Mouse (Mus musculus) limb, embryonic 11.5 days (tissue): ENCODE results near the gene Gpc6. TPM values are rescaled to one million over a fixed set of nuclear protein-coding genes. Genes with fewer than 3 reads are reported as not detected.
A peak's percentile ranks its signal among the peaks of the same experiment; 100 is the strongest.

Experiments used
- ATAC-seq: fragments of 200-750 bp; cut with Nextera tagmentation; 2 replicates; pipeline ENCODE4 v1.8.0; 2017; ENCODE audit warnings: low read depth; ENCODE audit not compliant: insufficient number of reproducible peaks, low FRiP score, low TSS enrichment
- DNase-seq: peaks from one replicate; pipeline ENCODE4 v3.0.0-alpha.2; 2015; ENCODE audit warnings: low spot score
- H3K27ac ChIP-seq: fragments of 300-500 bp; sonication (generic); replicated peaks from 2 replicates; pipeline ENCODE4 v1.5.1; 2014; ENCODE audit warnings: low read depth, mild to moderate bottlenecking, low read length
- H3K27me3 ChIP-seq: fragments of 300-500 bp; sonication (generic); 2 replicates; pipeline ENCODE4 v1.6.1; 2014; ENCODE audit warnings: mild to moderate bottlenecking, low read length, mixed read lengths; ENCODE audit not compliant: control insufficient read depth, insufficient read depth
- H3K36me3 ChIP-seq: fragments of 300-500 bp; sonication (generic); 2 replicates; pipeline ENCODE4 v1.6.1; 2014; ENCODE audit warnings: mild to moderate bottlenecking, low read length, moderate library complexity, mixed read lengths; ENCODE audit not compliant: control insufficient read depth, insufficient read depth
- H3K4me1 ChIP-seq: fragments of 300-500 bp; sonication (generic); 2 replicates; pipeline ENCODE4 v1.6.1; 2014; ENCODE audit warnings: low read length, mixed read lengths; ENCODE audit not compliant: control insufficient read depth, insufficient read depth
- H3K4me2 ChIP-seq: fragments of 300-500 bp; sonication (generic); 2 replicates; pipeline ENCODE4 v1.6.1; 2014; ENCODE audit warnings: low read depth, mild to moderate bottlenecking, moderate library complexity; ENCODE audit not compliant: severe bottlenecking
- H3K4me3 ChIP-seq: fragments of 300-500 bp; sonication (generic); 2 replicates; pipeline ENCODE4 v1.5.1; 2014; ENCODE audit warnings: low read depth, low read length
- H3K9ac ChIP-seq: fragments of 300-500 bp; sonication (generic); 2 replicates; pipeline ENCODE4 v1.6.1; 2014; ENCODE audit warnings: mild to moderate bottlenecking, low read length
- H3K9me3 ChIP-seq: fragments of 300-500 bp; sonication (generic); 2 replicates; pipeline ENCODE4 v1.6.1; 2016; ENCODE audit warnings: low read length; ENCODE audit not compliant: control insufficient read depth
- WGBS: fragments of 180-500 bp; shearing (Covaris S2); extraction: QIAGEN DNeasy Blood & Tissue Kit; methylation state at CpG from one replicate; pipeline ENCODE4 v1.1.7; 2014; 5-methylcytosine and 5-hydroxymethylcytosine counted together
- polyA plus RNA-seq: library from polyadenylated mRNA; unstranded; fragments of >200 nt; fragmentation: Nextera tagmentation; extraction: Ambion mirVana; gene quantifications from 2 replicates; pipeline ENCODE4 v1.2.1, GENCODE M21; 2014

Gene Gpc6
- polyA plus RNA-seq, 1 experiment from 2014 or later = 39.1 TPM

- H3K4me2 ChIP-seq = no peak overlapping the region
- WGBS = 82% methylated on average over 8 of the region's 8 CpGs
- H3K4me3 ChIP-seq = no peak overlapping the region
- no peaks in the 10 kb centered on the region for H3K4me1 ChIP-seq
- no peak overlapping the region for H3K27ac ChIP-seq
- H3K36me3 ChIP-seq = no peaks in the 10 kb centered on the region
- H3K27me3 ChIP-seq = no peaks in the 10 kb centered on the region
- DNase-seq = no peak
- no peak overlapping the region for H3K9ac ChIP-seq
- no peaks in the 10 kb centered on the region for H3K9me3 ChIP-seq
- no peak for ATAC-seq
These were observed 379.0 kb downstream of the Gpc6 start for GRCm38 (mm10) chr14:117303901-117304722.

GRCm38 (mm10) chr14:117304723-117305010 is 379.6 kb downstream of the Gpc6 start:
- Histone ChIP-seq H3K4me1 (no peaks in the 10 kb centered on the region), H3K36me3 (no peaks in the 10 kb centered on the region), H3K27me3 (no peaks in the 10 kb centered on the region), H3K9me3 (no peaks in the 10 kb centered on the region), H3K4me2 (no peak overlapping the region), H3K27ac (no peak overlapping the region), H3K9ac (no peak overlapping the region), H3K4me3 (no peak overlapping the region)
- DNase-seq (no peak), ATAC-seq (no peak)
- 90% methylated on average over 2 of the region's 2 CpGs for WGBS

GRCm38 (mm10) chr14:117309997-117310520 is 384.9 kb downstream of the Gpc6 start:
- Histone ChIP-seq H3K27ac (no peak overlapping the region), H3K4me1 (peaks cover 3% of the 10 kb centered on the region; the same call in 1 of the 2 replicates), H3K4me3 (no peak overlapping the region), H3K27me3 (no peaks in the 10 kb centered on the region), H3K4me2 (no peak overlapping the region), H3K9me3 (no peaks in the 10 kb centered on the region), H3K9ac (no peak overlapping the region), H3K36me3 (no peaks in the 10 kb centered on the region)
- DNase-seq (no peak), ATAC-seq (no peak)
- 81% methylated on average over 3 of the region's 3 CpGs for WGBS

DNA sequence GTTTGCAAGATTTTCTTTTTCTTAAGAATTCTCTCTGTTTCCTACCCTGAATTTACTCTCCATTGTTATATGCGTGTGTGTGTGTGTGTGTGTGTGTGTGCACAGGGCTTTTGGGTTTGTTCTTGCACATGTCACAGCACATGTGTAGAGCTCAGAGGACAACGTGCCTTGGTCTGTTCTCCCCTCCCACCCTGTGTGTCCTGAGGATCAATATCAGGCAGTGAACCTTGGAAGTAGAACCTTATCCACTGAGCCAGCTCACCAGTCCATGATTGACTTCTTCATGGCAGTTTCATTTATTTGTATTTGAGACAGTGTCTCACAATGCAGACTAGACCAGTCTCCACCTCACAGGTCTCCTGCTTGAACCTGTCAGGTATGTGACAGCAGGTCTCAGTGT is 399.1 kb downstream of the Gpc6 start:
- WGBS = 77% methylated on average over 2 of the region's 2 CpGs
- Histone ChIP-seq H3K4me2 (no peak overlapping the region), H3K36me3 (no peaks in the 10 kb centered on the region), H3K27ac (no peak overlapping the region), H3K9me3 (no peaks in the 10 kb centered on the region), H3K9ac (no peak overlapping the region), H3K4me1 (no peaks in the 10 kb centered on the region), H3K4me3 (no peak overlapping the region), H3K27me3 (no peaks in the 10 kb centered on the region)
- DNase-seq (no peak), ATAC-seq (no peak)

DNA sequence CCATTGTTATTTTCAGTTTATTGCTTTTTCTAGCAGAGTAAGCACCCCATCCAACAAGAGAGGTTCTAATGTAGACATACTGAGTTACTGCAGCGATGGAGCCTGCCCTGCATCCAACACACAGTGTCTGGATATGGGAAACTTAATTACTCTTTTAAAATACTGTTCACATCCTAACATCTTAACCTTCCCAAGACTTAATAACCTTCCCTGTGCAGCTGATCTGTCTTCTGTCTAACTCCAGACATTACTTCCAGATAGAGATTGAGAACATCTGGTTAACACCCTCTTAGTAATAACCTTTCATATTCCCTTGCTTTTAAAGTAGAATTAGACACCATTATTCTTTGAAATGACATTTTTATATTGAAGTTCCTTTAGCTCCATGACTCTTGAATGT is 407.1 kb downstream of the Gpc6 start:
- Histone ChIP-seq H3K36me3 (no peaks in the 10 kb centered on the region), H3K4me2 (no peak overlapping the region; the same call in 1 of the 2 replicates), H3K9me3 (no peaks in the 10 kb centered on the region), H3K4me1 (peaks cover 9% of the 10 kb centered on the region), H3K4me3 (no peak overlapping the region), H3K27me3 (no peaks in the 10 kb centered on the region), H3K9ac (no peak overlapping the region), H3K27ac (no peak overlapping the region)
- 27% methylated on average over 1 of the region's 1 CpGs for WGBS
- DNase-seq = no peak
- peak; percentile 44; the same call in 1 of the 2 replicates for ATAC-seq

- ATAC-seq (no peak), DNase-seq (no peak)
- Histone ChIP-seq H3K9ac (no peak overlapping the region), H3K36me3 (no peaks in the 10 kb centered on the region), H3K4me2 (no peak overlapping the region), H3K27ac (no peak overlapping the region), H3K4me1 (peaks cover 9% of the 10 kb centered on the region), H3K27me3 (no peaks in the 10 kb centered on the region), H3K4me3 (no peak overlapping the region), H3K9me3 (no peaks in the 10 kb centered on the region)
- WGBS = 56% methylated on average over 1 of the region's 1 CpGs
These were observed 412.2 kb downstream of the Gpc6 start for GRCm38 (mm10) chr14:117337271-117337670.

DNA sequence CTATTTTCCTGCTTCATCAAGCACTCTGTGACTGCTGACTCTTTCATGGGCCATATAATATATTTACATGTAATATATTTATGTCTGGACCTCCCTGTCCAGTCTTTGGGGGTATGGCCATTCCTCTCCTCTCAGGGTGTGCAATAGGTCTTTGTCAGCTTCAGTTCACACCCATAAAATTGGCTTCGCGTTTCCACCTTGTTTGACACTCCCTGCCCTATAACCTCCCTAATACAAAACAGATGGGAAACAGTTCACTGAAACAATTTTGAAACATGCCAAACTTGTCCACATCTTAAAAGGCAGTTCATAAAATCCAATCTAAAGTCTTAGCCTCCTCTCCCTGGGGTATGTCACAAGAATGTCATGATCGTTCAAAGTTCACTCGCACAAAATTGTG is 415.4 kb downstream of the Gpc6 start:
- Histone ChIP-seq H3K9me3 (no peaks in the 10 kb centered on the region), H3K27me3 (no peaks in the 10 kb centered on the region), H3K9ac (no peak overlapping the region), H3K4me2 (no peak overlapping the region), H3K36me3 (no peaks in the 10 kb centered on the region), H3K4me1 (peaks cover 8% of the 10 kb centered on the region), H3K27ac (no peak overlapping the region), H3K4me3 (no peak overlapping the region)
- DNase-seq (peak; percentile 62), ATAC-seq (peak; percentile 77; the same call in 1 of the 2 replicates)
- 15% methylated on average over 4 of the region's 4 CpGs for WGBS

DNA sequence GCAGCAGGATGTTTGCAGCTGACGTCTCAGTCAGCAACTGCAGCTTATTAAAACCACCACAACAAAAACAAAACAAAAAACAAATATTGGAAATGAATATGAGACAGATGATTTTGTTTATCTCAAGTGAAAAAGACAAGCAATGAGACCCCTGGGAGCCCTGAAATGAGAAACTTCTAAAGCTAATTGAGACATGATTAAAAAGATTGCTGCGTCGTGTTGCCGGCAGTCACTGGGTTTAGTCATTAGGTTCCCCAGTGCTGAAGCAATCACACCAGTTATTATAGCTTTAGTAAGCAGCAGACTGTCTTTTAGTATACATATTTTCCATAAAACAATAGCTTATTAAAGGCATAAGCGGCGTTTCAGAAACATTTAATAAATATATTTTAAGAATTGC is 419.4 kb downstream of the Gpc6 start:
- Histone ChIP-seq H3K4me1 (peaks cover 8% of the 10 kb centered on the region), H3K4me2 (no peak overlapping the region)
- 52% methylated on average over 6 of the region's 6 CpGs for WGBS

More for the DNA sequence above, 419.4 kb downstream of the Gpc6 start:
- H3K27me3 ChIP-seq = no peaks in the 10 kb centered on the region
- no peaks in the 10 kb centered on the region for H3K36me3 ChIP-seq
- DNase-seq (no peak), ATAC-seq (no peak)
- H3K27ac ChIP-seq = no peak overlapping the region
- H3K4me3 ChIP-seq = no peak overlapping the region
- H3K9me3 ChIP-seq = no peaks in the 10 kb centered on the region
- no peak overlapping the region for H3K9ac ChIP-seq
